8 mouse cellular contexts compared by ENCODE assay signal in genomic region chr15:25637727-25638126, GRCm38 (mm10). TPM values are rescaled to one million over a fixed set of nuclear protein-coding genes. Genes with fewer than 3 reads are reported as not detected.
DNase-seq lines count a peak whose midpoint lies in the region; ATAC-seq and TF ChIP-seq lines count a peak whose summit lies in the region.

No protein-coding gene starts in this region.

- no peak overlapping the region for H3K4me2 ChIP-seq in embryonic facial prominence, embryonic 13.5 days
- H3K4me2 ChIP-seq in forebrain, embryonic 11.5 days (ENCODE audit: low read depth, low read length, severe bottlenecking), result no peak overlapping the region

- H3K27me3 ChIP-seq in embryonic facial prominence, embryonic 13.5 days, result no peaks in the 10 kb centered on the region
- H3K27me3 ChIP-seq in embryonic facial prominence, embryonic 10.5 days (replicated peaks; ENCODE audit: low read depth, poor library complexity, severe bottlenecking), result no peaks in the 10 kb centered on the region
- no peaks in the 10 kb centered on the region for H3K27me3 ChIP-seq in kidney, adult 2 months (replicated peaks; ENCODE audit: control insufficient read depth, insufficient read depth, low read length)
- no peaks in the 10 kb centered on the region for H3K27me3 ChIP-seq in forebrain, embryonic 11.5 days (ENCODE audit: control insufficient read depth, insufficient read depth, low read length)

- H3K4me1 ChIP-seq in embryonic facial prominence, embryonic 13.5 days, result peaks cover 55% of the 10 kb centered on the region
- H3K4me1 ChIP-seq in embryonic facial prominence, embryonic 10.5 days, result peaks cover 54% of the 10 kb centered on the region
- H3K4me1 ChIP-seq in kidney, adult 2 months (ENCODE audit: control insufficient read depth, insufficient read depth, low read length), result peaks cover 70% of the 10 kb centered on the region
- peaks cover 4% of the 10 kb centered on the region; the same call in 1 of the 2 replicates for H3K4me1 ChIP-seq in forebrain, embryonic 11.5 days (replicated peaks; ENCODE audit: control insufficient read depth, insufficient read depth, low read length)

- no peaks in the 10 kb centered on the region for H3K36me3 ChIP-seq in embryonic facial prominence, embryonic 13.5 days
- peaks cover 18% of the 10 kb centered on the region; the same call in 1 of the 2 replicates for H3K36me3 ChIP-seq in embryonic facial prominence, embryonic 10.5 days (replicated peaks)
- H3K36me3 ChIP-seq in kidney, adult 2 months (ENCODE audit: control insufficient read depth, insufficient read depth, low read length), result no peaks in the 10 kb centered on the region
- H3K36me3 ChIP-seq in forebrain, embryonic 11.5 days (ENCODE audit: control insufficient read depth, insufficient read depth, low read length), result no peaks in the 10 kb centered on the region

- no peak overlapping the region for H3K4me3 ChIP-seq in embryonic facial prominence, embryonic 13.5 days
- H3K4me3 ChIP-seq in embryonic facial prominence, embryonic 10.5 days, result no peak overlapping the region
- no peak overlapping the region for H3K4me3 ChIP-seq in kidney, adult 2 months (ENCODE audit: insufficient read depth, low read depth, low read length)
- no peak overlapping the region for H3K4me3 ChIP-seq in forebrain, embryonic 11.5 days (ENCODE audit: low read depth, low read length)

- no peak for ATAC-seq in embryonic facial prominence, embryonic 13.5 days (ENCODE audit: insufficient number of reproducible peaks, insufficient read depth, low FRiP score, low TSS enrichment, low read depth)
- peak; percentile 93 for ATAC-seq in frontal cortex, adult (ENCODE audit: low TSS enrichment)
- ATAC-seq in forebrain, embryonic 11.5 days (replicated peaks; ENCODE audit: low FRiP score), result no peak

- WGBS in embryonic facial prominence, embryonic 13.5 days, result 85% methylated on average over 9 of the region's 9 CpGs
- 90% methylated on average over 9 of the region's 9 CpGs for WGBS in embryonic facial prominence, embryonic 10.5 days
- WGBS in kidney, adult 2 months, result 15% methylated on average over 9 of the region's 9 CpGs
- 92% methylated on average over 9 of the region's 9 CpGs for WGBS in forebrain, embryonic 11.5 days

- no peak for TF ChIP-seq CTCF in kidney, adult 2 months (conservative IDR thresholded peaks at IDR 0.05; ENCODE audit: insufficient read depth, insufficient read length, low read depth, low read length)

- DNase-seq in embryonic facial prominence, embryonic 10.5 days (ENCODE audit: low spot score), result no peak
- DNase-seq in kidney, adult 2 months, result peak; percentile 94
- peak; percentile 74 for DNase-seq in lung, postnatal 25 days (ENCODE audit: low spot score)
- no peak for DNase-seq in spleen, postnatal 36 days (ENCODE audit: low spot score in 2 of 2)
- DNase-seq in forebrain, embryonic 11.5 days (ENCODE audit: low spot score), result no peak
- no peak for DNase-seq in thymus, postnatal 25 days

- peak overlapping the region; percentile 39; the same call in 1 of the 2 replicates for H3K27ac ChIP-seq in embryonic facial prominence, embryonic 13.5 days
- no peak overlapping the region for H3K27ac ChIP-seq in embryonic facial prominence, embryonic 10.5 days (replicated peaks)
- peak overlapping the region; percentile 55 for H3K27ac ChIP-seq in kidney, adult 2 months (ENCODE audit: insufficient read depth, low read depth, low read length)
- H3K27ac ChIP-seq in forebrain, embryonic 11.5 days (ENCODE audit: low read depth, low read length), result no peak overlapping the region

- H3K9me3 ChIP-seq in embryonic facial prominence, embryonic 13.5 days, result no peaks in the 10 kb centered on the region
- H3K9me3 ChIP-seq in embryonic facial prominence, embryonic 10.5 days, result no peaks in the 10 kb centered on the region
- no peaks in the 10 kb centered on the region for H3K9me3 ChIP-seq in forebrain, embryonic 11.5 days (ENCODE audit: control insufficient read depth, low read length)

- no peak for TF ChIP-seq POLR2A in kidney, adult 2 months (IDR thresholded peaks at IDR 0.05; ENCODE audit: low read depth, low read length)

- no peak overlapping the region for H3K9ac ChIP-seq in embryonic facial prominence, embryonic 13.5 days
- H3K9ac ChIP-seq in forebrain, embryonic 11.5 days (ENCODE audit: low read length), result no peak overlapping the region

RNA-seq across cellular contexts. Expression of gene Myo10, which starts 15.4 kb away (rescaled TPM):
- 27.9 and 30.4 TPM in 2 replicates for polyA plus RNA-seq in embryonic facial prominence, embryonic 13.5 days (2015; fragmentation: Nextera tagmentation; extraction: Ambion mirVana)
- 44.2 and 47.2 TPM in 2 replicates for polyA plus RNA-seq in embryonic facial prominence, embryonic 10.5 days (2016; fragmentation: Nextera tagmentation; extraction: Ambion mirVana)
- 45.4 and 51.9 TPM in 2 replicates for polyA plus RNA-seq in kidney, adult 2 months (2012; rRNA removed)
- polyA plus RNA-seq in forebrain, embryonic 11.5 days (2014; fragmentation: Nextera tagmentation; extraction: Ambion mirVana), result 72.6 and 72.7 TPM in 2 replicates

Comparison
In these comparisons a context has a peak if more than half of its experiments do, and no peak if none do; other contexts are left out.
1. H3K27ac ChIP-seq: peak in embryonic facial prominence, embryonic 13.5 days (single experiment) and kidney, adult 2 months (single experiment); none in embryonic facial prominence, embryonic 10.5 days (single experiment) and forebrain, embryonic 11.5 days (single experiment).
2. DNase-seq: peak in kidney, adult 2 months (single experiment) and lung, postnatal 25 days (single experiment); none in embryonic facial prominence, embryonic 10.5 days (single experiment), spleen, postnatal 36 days (0 of 2), forebrain, embryonic 11.5 days (single experiment) and thymus, postnatal 25 days (single experiment).